Mouse (Mus musculus) stomach, postnatal 0 days (tissue): ENCODE measurements around the gene Tmem121.

Experiments used
- CTCF ChIP-seq: IDR thresholded peaks from 2 replicates; pipeline ENCODE4 v1.5.1; 2016; ENCODE audit warnings: antibody characterized with exemption, low read depth, mild to moderate bottlenecking, moderate library complexity
- EP300 ChIP-seq: optimal IDR thresholded peaks from 2 replicates; pipeline ENCODE3; 2016; ENCODE audit warnings: antibody characterized with exemption

DNA sequence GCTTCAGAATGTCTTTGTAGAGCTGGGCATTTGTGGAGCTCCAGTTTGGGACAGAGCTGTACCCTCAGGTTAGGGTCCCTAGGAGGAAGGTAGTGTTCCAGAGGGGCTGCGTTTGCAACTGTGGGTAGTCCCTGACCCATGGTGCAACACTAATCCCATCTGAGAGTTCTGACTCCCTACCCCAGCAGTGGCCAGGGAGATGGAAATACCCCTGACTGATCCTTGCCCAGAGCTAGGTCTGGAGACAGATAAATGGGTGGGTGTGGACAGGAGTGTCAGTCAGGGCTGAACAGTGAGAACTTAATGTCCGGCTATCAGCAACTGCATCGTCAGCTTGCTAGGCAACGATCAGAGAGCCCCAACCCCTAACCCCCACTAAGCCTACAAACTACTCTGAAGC, 35.1 kb upstream of the Tmem121 start:
- no peak for TF ChIP-seq CTCF
- no peak for TF ChIP-seq EP300
